Mouse (Mus musculus) lung, adult 2 months (tissue): ENCODE measurements at regions not wholly inside any gene's neighbourhood (a gene's known extent, or its start where the extent isn't known, plus 50 kb on each side); places are given as distances from the start of the nearest gene placed in this dataset.

Source experiments
- CTCF ChIP-seq: fragments of 200-500 bp; IDR thresholded peaks from 2 replicates; pipeline ENCODE4 v1.5.1; 2011; ENCODE audit warnings: mild to moderate bottlenecking, low read length, control low read depth; ENCODE audit not compliant: insufficient read depth
- POLR2A ChIP-seq: fragments of 200-500 bp; IDR thresholded peaks from 2 replicates; pipeline ENCODE4 v1.6.1; 2011; ENCODE audit warnings: low read depth, mild to moderate bottlenecking, control low read depth, low read length, borderline replicate concordance; ENCODE audit errors: extremely low read depth

DNA sequence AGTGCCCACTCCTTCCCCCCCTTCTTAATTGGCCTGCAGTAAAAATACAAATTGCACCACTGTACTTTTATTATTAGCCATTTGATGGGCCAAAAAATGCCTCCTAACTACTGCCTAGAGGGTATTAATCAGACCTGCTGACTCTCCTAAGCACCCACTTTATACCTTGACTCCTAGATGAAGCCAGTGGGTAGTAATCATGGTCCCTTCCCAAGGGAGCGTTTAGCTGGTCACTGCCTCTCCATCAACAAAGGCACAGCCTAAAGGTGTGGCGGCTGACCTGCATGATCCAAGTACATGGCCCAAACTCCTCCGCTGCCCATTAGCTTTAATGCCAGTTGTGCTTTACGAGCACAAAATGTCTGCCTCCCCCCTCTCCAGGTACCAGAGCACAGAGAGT lies 296.9 kb upstream of the Noct start:
- TF ChIP-seq POLR2A (no peak), CTCF (no peak)
